Mouse (Mus musculus) cerebellum, adult 2 months (tissue): ENCODE measurements around the gene Prss28. TPM values are rescaled to one million over a fixed set of nuclear protein-coding genes. Genes with fewer than 3 reads are reported as not detected.
A peak's percentile ranks its signal among the peaks of the same experiment; 100 is the strongest.

Experiments
- DNase-seq, 2 experiments: peaks; one replicate each; pipeline ENCODE4 v3.0.0; 2021
- H3K27ac ChIP-seq: fragments of 200-500 bp; 2 replicates; pipeline ENCODE4 v1.5.1; 2012; ENCODE audit warnings: low read length, control low read depth, inconsistent platforms; ENCODE audit not compliant: insufficient read depth
- H3K27me3 ChIP-seq: fragments of 200-500 bp; 2 replicates; pipeline ENCODE4 v1.6.1; 2012; ENCODE audit warnings: inconsistent platforms, mild to moderate bottlenecking, low read length, moderate library complexity; ENCODE audit not compliant: control insufficient read depth, insufficient read depth
- H3K4me1 ChIP-seq: fragments of 200-500 bp; 2 replicates; pipeline ENCODE4 v1.6.1; 2011; ENCODE audit warnings: low read length; ENCODE audit not compliant: control insufficient read depth, insufficient read depth
- H3K4me3 ChIP-seq: fragments of 200-500 bp; replicated peaks from 2 replicates; pipeline ENCODE3; 2011; ENCODE audit warnings: mild to moderate bottlenecking, low read depth, low read length, control low read depth; ENCODE audit not compliant: insufficient read depth
- CTCF ChIP-seq: fragments of 200-500 bp; IDR thresholded peaks from 2 replicates; pipeline ENCODE4 v1.5.1; 2011; ENCODE audit warnings: low read depth, mild to moderate bottlenecking, control low read depth, low read length, moderate library complexity, borderline replicate concordance; ENCODE audit not compliant: insufficient read depth
- POLR2A ChIP-seq: fragments of 200-500 bp; IDR thresholded peaks from 2 replicates; pipeline ENCODE4 v1.6.1; 2011; ENCODE audit warnings: low read length, control low read depth, borderline replicate concordance; ENCODE audit not compliant: insufficient read depth
- WGBS: fragments of 180-500 bp; shearing (Covaris S2); methylation state at CpG from one replicate; pipeline ENCODE4 v1.1.7; 2018; 5-methylcytosine and 5-hydroxymethylcytosine counted together
- polyA plus RNA-seq: library from polyadenylated mRNA; depleted of rRNA; stranded (reverse); fragments of >200 nt; gene quantifications from 2 replicates; pipeline ENCODE4 v1.2.3, GENCODE M21; 2012; rRNA removed

The Prss28 gene
- not detected in 2 replicates for polyA plus RNA-seq

DNA sequence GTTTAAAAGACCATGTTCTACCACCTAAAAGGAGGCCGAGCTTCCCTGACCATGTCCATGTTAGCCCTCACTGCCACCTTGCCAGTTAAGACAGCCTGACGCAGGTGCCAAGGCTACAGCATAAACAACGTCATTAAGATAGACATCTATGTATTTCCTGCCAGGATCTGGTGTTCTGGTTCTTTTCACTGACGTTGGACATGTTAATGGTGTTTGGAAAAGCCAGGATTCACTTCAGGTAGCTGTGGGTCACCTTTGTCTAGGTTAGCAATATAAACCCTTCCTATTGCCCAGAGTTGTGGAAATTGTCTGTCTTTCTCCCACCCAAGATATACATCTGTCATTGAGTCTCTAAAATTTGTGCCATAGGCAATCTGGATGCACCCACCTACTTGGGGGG lies at the start of gene Prss28:
TSS of gene Prss28 (plus strand) at position 301 of the 400 bp plus-strand sequence.
- no peaks in the 10 kb centered on the region for H3K4me1 ChIP-seq
- no peak for TF ChIP-seq POLR2A
- no peak for TF ChIP-seq CTCF
- H3K27me3 ChIP-seq: no peaks in the 10 kb centered on the region
- no peak within 1 kb of the TSS for H3K4me3 ChIP-seq
- WGBS: 61% methylated on average over 4 of the region's 4 CpGs
- DNase-seq: no peak
- H3K27ac ChIP-seq: no peak within 1 kb of the TSS

DNA sequence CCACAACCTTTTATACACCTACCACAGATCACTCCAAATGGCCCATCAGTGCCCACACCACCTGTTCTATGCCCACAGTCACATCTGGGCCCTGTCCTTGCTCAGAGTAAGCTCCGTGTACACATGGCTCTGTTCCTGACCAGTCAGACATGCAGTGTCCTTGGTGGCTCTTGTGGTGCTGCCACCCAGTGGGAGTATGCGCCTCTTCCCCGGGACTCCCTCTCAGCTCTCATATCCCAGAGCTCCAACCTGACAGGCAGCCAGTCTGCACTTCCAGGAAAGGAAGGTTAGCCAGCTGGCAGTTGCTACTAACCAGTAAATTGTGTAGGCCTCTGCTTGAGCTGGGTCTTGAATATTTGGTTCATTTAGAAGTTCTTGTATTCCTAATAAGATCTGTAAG lies 44.0 kb upstream of the Prss28 start:
- H3K27ac ChIP-seq: no peak overlapping the region
- DNase-seq: peak; percentile 40 to 45
- no peak overlapping the region for H3K4me3 ChIP-seq
- H3K27me3 ChIP-seq: no peaks in the 10 kb centered on the region
- 6% methylated on average over 3 of the region's 3 CpGs for WGBS
- H3K4me1 ChIP-seq: 0 out of 2 replicates have a peak, but pooled peaks cover 1% of the 10 kb centered on the region
- TF ChIP-seq CTCF (peak; percentile 48; the same call in 1 of the 2 replicates), POLR2A (no peak)

DNA sequence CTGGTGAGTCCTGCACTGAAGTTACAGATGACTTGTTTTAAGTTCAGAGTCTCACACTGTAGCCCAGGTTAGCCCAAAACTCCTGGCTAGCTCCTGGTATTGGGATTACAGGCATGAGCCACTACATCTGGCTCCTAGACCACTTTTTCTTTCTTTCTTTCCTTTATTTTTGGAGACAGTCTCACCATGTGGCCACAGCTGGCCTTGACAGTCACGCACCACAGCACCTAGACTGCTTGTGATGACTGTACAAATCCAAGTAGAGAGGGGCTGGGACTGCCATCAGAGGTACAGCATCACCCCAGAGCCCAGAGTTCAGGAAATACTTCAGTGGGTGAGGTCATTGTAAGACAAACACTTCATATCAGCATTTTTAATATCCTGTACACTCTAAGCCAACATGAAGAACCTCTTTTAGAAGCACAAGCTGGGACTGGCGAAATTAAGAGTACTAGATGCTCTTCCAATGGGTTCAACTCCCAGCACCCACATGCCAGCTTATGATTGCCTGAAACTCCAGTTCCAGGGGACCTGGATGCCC lies 37.6 kb upstream of the Prss28 start:
- TF ChIP-seq CTCF (no peak), POLR2A (no peak)
- Histone ChIP-seq H3K27me3 (no peaks in the 10 kb centered on the region), H3K4me3 (no peak overlapping the region), H3K4me1 (peaks cover 11% of the 10 kb centered on the region; the same call in 1 of the 2 replicates), H3K27ac (no peak overlapping the region)
- no peak for DNase-seq
- 61% methylated on average over 2 of the region's 2 CpGs for WGBS

DNA sequence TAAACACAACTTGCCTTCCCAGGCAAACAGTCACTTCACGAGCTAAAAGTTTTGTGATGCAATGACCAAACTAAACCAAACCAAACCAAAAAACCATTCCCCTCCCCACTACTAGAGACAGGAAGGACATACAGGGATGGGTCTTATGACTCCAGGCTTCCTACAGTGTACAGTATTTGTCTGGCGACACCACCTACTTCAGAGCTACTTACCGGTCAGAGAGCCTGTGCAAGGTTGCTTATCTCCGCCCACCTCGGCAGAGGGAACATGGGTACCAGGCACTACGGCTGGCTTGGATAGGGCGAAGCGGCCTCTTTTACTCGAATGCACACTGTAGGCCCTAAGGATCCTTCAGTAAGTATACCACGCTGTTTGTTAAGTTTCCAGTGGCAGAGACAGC lies 36.1 kb upstream of the Prss28 start:
- peak overlapping the region; percentile 63 for H3K4me3 ChIP-seq
- peaks cover 11% of the 10 kb centered on the region; the same call in 1 of the 2 replicates for H3K4me1 ChIP-seq
- TF ChIP-seq CTCF (no peak), POLR2A (no peak)
- no peaks in the 10 kb centered on the region for H3K27me3 ChIP-seq
- WGBS: 2% methylated on average over 10 of the region's 10 CpGs
- no peak for DNase-seq
- no peak overlapping the region for H3K27ac ChIP-seq

DNA sequence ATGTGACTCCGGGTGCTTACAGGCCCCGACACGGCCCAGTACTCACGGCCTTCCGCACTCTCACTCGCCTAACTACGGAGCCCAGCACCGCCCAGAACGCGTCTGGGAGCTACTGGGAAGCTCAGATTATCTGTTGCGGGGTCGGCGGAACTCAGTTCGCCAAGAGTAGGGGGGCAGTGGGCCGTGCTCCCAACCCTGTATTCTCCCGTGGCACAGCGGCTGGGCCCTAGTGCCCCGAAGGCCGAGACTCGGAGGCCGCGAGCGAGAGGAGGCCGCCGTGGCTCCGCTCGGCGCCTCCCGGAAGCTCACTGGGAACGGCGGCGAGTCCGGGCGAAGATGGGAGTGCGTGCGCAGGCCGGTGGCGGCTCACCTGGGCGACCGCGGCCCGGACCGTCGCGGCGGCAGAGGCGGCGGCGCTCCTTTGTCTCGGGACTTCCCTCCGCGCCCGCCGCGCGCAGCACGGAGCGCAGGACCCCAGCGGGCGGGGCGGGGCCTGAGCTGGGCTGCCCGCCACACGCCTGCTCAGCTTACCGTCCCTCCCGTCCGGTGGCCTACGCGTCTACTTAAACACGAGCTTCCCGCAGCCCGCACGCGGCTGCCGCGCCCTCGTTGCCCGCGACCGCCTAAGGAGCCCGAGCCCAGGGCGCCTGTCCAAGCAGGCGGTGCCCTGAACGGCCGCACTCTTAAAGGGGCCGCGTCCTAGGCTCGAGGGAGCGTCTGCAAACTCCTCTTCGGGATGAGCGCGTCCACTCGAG lies 35.3 kb upstream of the Prss28 start:
- TF ChIP-seq POLR2A (peak; percentile 51; the same call in 1 of the 2 replicates), CTCF (no peak)
- Histone ChIP-seq H3K27ac (peak overlapping the region; percentile 94), H3K27me3 (no peaks in the 10 kb centered on the region), H3K4me1 (peaks cover 11% of the 10 kb centered on the region; the same call in 1 of the 2 replicates), H3K4me3 (peak overlapping the region; percentile 63)
- WGBS: 1% methylated on average over 92 of the region's 92 CpGs
- DNase-seq: peak in 1 of 2 experiments; percentile 97

DNA sequence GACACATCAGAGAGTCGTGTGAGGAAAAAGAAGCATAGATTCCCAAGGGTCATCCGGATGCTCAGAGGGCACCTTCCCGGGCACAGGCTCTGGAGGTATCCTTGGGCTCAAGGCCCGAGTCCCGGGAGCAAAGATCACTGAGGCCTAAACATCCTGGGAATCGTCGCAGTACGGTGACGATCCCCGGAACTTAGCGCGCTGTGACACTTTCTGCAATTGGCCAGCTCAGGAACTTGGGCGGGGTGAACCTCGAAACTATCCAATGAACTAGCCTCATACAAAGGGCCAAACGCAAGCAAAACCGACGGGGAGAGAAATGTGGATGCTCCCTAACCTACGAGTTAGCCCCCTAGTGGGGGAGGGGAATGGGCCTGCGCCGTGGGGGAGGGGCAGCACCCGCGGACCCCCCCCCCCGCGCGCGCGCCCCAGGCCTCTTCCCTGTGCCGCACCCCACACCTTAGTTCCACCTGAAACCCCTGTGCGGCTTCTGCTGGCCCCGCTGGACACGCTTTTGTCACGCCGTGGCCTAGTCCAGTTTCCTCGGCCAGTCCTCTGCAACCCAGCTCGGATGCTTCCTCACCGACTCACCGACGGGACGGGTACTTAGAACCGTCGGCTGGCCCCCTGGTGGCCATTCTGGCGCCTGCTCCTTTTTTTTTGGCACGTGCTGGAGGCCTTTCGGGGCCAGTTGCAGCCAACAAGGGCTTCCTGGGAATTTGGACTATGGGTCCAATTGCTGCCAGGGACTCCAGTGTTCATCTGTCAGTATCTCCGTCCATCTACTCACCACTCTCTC lies 34.5 kb upstream of the Prss28 start:
- TF ChIP-seq POLR2A (0 out of 2 replicates have a peak, but pooled peaks have one; percentile 5), CTCF (peak; percentile 33; the same call in 1 of the 2 replicates)
- peak overlapping the region; percentile 63 for H3K4me3 ChIP-seq
- 1% methylated on average over 45 of the region's 45 CpGs for WGBS
- peak; percentile 96 to 99 for DNase-seq
- H3K4me1 ChIP-seq: peaks cover 11% of the 10 kb centered on the region; the same call in 1 of the 2 replicates
- H3K27ac ChIP-seq: peak overlapping the region; percentile 94
- H3K27me3 ChIP-seq: no peaks in the 10 kb centered on the region

DNA sequence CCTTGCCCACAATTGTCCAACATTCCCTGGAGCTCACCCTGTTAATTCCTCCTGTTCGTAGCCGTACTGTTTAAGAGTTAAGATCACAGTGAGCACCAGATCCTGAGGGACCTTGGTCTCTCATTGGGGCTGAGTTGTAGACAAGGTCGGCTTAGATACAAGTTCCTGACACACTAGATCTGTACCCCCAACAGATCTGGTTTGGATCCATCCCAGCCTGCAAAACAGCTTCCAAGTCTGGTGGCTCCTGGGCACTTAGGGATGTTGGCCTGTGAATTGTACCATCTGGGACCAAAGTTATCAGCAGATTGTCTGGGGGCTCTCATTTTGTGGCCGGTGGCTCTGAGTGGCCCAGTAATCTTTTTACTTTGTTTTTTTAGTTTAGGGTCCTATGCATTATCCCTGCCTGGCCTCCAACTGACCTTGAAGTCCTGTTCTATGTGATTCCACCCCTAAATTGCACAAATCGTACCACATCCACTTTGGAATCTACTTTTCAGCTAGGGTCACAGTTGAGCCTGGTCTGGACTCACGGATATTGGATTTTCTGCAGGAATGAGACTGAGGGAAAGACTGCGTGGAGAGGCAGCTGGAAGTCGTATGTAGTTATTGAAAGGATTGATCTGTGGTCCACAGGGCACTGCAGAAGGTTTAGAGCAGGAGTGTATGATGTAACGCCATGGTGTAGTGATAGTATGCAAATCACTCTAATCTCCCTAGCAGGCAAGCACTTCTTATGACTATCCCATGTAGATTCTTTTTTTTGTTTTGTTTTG lies 33.7 kb upstream of the Prss28 start, which contains the start of gene Ube2i:
TSS of gene Ube2i (minus strand) at position 52 of the 776 bp plus-strand sequence.
- 28% methylated on average over 9 of the region's 9 CpGs for WGBS
- no peak for TF ChIP-seq CTCF
- TF ChIP-seq POLR2A: no peak
- H3K4me1 ChIP-seq: peaks cover 7% of the 10 kb centered on the region; the same call in 1 of the 2 replicates
- DNase-seq: no peak
- no peaks in the 10 kb centered on the region for H3K27me3 ChIP-seq
- H3K4me3 ChIP-seq: peak within 1 kb of the TSS; percentile 63
- peak within 1 kb of the TSS; percentile 94 for H3K27ac ChIP-seq
